Mouse (Mus musculus) cerebral cortex, adult 2 months (tissue): ENCODE measurements around the gene Ngdn.

ENCODE experiments used
- WGBS: fragments of 180-500 bp; shearing (Covaris S2); methylation state at CpG from one replicate; pipeline ENCODE4 v1.1.7; 2018; 5-methylcytosine and 5-hydroxymethylcytosine counted together

Ngdn gene

GRCm38 (mm10) chr14:55043694-55044093, 28.4 kb downstream of the Ngdn start:
- 100% methylated on average over 1 of the region's 2 CpGs for WGBS

DNA sequence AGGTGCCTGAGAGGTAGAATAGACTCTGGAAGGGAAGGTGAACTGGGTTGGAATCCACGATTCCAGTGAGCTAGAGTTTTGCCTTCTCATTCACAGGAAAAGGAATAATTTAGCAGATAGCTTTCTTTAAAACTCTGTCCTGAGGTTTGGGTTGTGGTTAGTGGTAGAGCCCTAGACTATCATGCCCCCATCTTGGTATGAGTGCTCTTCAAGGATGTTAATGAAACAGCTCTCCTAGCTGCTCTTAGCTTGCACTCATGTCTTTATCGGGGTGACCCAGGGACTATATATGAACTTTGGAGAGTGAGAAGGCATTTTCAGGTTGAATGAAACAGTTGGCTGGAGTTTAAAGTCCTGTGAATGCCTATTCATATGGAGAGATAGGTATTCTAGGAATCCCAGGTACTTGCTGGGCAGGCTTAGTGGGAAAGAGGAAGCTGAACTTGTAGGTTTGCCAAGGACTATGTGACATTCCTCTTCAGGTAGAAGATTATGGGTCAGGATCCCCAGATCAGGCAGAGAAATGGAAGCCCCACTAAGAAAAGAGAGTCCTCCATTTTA, 32.8 kb downstream of the Ngdn start:
- WGBS: 87% methylated on average over 2 of the region's 2 CpGs

DNA sequence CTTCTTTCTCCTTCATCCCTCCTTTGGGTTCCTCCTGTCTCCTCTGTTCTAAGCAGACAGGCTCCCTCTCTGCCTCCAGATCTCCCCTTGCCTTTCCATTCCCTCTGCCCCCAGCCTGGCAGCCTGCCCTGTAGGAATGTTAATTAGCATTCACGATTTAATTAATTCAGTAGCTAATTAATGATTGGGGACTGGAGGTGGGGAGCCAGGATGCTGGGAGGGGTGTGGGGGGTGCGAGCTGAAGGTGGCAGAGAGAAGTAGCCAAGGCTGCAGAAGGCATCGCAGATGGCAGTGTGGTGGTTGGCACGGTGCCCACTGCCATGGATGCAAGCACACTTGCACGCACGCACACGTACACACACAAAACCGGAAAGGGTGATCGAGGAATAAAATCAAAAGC, 37.2 kb downstream of the Ngdn start:
- WGBS: 25% methylated on average over 9 of the region's 9 CpGs

GRCm38 (mm10) chr14:55053050-55053449, 37.8 kb downstream of the Ngdn start:
- 16% methylated on average over 4 of the region's 4 CpGs for WGBS

GRCm38 (mm10) chr14:55053708-55054190, 38.5 kb downstream of the Ngdn start:
- 20% methylated on average over 17 of the region's 17 CpGs for WGBS

- 30% methylated on average over 10 of the region's 10 CpGs for WGBS
These were observed 39.0 kb downstream of the Ngdn start for GRCm38 (mm10) chr14:55054191-55054749.

- 22% methylated on average over 11 of the region's 11 CpGs for WGBS
These were observed 40.0 kb downstream of the Ngdn start for GRCm38 (mm10) chr14:55055167-55055834.

- WGBS: 97% methylated on average over 1 of the region's 1 CpGs
These were observed 43.8 kb downstream of the Ngdn start for GRCm38 (mm10) chr14:55059009-55059408.

DNA sequence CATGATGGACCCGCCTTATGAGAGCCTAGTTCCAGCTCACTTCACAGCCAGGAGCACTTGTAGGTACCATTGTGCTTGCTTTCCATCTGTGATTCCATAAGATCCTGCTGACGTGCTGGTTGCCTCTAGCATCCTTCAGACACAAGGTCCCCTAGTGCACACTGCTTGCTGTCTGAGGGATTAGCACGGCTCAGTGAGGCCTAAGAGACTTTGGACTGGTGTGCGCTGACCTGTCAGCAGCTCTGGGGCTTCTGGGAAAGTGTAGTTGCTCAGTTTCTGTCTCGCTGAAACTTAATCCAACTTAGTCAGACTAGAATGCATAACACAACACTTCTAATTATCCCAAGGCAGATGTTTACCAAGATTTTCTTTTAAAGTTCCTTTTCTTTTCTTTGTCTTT, 44.7 kb downstream of the Ngdn start:
- WGBS: 60% methylated on average over 5 of the region's 5 CpGs

GRCm38 (mm10) chr14:55061845-55062244, 46.6 kb downstream of the Ngdn start:
- WGBS: 50% methylated on average over 7 of the region's 7 CpGs

DNA sequence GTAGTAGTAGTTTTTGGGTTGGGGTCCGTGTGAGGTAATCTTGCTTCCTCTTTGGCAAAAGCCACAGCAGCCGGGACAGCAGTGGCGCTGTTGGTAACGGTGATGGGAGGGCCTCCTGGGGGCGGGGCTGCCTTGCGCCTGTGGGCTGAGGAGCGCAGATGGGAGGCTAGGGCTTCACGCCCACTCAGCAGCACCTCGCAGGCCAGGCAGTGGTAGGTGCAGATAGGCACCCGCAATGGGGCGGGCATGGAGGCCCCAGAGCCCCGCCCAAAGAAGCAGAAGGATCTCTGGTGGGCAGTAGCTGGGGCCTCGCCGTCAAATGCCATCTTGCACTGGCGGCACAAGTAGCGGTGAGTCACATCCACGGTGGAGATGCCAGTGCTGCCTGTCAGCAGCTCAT, 47.4 kb downstream of the Ngdn start:
- 18% methylated on average over 17 of the region's 17 CpGs for WGBS

DNA sequence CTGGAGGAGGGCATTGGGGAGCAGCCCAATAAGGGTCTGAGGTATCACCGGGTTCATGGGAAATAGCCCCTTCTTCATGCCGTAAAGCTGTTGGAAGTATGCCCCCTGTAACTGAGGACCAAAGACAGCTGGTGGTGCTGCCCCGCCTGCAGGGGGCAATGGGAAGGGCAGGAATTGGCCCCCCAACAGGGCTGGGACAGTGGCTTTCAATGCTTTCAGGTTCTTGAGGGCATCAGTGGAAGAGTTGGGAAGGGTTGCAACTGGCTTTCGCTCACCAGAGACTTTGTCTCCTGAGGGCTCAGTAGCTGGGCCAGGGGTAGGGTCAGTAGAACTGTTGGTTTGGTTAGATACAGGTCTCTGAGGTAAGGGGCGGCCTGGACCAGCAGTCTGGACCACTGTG, 47.9 kb downstream of the Ngdn start:
- WGBS: 84% methylated on average over 5 of the region's 5 CpGs

DNA sequence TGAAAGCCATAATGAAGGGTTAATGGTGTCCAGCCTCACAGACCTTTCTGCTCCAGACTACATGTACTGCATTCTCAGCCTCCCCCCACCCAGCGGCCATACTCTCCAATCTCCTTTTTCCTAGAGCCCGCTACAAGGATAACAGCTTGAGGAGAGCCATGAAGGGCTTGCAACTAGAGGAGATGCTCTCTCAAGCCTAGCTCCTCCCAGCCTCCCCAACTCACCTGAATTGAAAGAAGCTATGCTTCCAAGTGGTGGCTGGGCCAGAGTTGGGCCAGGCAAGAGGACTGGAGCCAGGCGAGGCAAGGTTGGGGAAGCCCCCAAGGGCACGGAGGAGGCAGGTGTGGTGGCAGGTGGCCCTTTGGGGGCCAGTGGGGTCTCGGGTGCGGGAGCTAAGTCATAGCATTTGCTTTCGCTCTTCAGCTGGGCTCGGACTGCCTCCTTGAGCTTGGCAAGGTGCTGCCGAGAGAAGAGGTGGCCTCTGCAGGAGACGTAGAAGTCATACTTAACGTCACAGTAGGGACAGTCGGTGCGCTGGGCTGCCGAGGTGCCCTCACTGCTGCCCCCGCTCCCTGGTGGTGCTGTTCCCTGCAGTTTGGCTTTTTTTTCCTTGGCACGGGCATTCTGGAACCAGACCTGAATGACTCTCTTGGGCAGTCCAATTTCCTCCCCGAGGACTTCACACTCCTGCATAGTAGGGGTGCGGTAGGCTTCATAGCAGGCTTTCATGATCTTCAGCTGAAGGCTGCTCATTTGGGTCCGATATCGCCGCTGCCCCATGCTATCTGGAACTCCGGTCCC, 48.5 kb downstream of the Ngdn start:
- WGBS: 69% methylated on average over 22 of the region's 22 CpGs

DNA sequence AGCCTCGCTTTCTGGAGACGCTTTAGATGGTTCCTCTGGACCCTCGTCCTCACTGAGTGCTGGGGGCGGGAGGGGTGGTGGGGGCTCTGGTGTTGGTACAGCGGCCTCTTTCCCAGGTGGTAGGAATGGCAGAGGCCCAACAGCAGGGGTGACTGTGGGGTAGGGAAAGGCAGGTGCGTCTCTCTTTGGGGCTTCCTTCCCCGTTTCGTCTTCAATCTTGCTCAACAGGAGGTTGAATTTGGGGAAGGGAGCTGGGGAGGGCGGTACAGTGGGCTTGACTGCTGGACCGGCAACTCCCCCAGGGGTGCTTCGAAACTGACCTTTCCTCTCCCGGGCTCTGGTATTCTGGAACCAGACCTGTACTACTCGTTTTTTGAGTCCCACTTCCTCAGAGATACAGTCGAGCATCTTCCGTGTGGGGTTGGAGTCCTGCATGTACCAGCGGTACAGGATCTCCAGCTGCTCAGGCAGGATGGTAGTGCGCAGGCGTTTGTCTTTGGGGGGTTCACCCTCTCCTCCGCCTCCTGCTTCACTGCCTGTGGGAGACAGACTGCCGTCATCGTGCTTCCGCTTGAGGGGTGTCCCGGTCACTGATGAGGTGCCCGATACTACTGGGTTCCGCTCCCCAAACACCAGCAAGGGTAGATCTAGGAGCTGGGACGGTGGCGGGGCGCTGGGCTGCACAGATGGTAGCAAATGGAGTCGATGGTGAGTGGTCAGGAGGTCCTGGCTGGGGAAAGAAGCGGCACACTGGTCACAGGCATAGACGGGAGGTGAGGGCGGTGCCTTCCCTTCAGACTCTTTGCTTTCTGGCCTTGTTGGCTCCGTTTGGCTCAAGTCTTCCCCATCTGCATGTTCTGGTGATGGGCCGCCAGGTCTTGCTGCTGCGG, 49.5 kb downstream of the Ngdn start:
- WGBS: 74% methylated on average over 35 of the region's 35 CpGs

DNA sequence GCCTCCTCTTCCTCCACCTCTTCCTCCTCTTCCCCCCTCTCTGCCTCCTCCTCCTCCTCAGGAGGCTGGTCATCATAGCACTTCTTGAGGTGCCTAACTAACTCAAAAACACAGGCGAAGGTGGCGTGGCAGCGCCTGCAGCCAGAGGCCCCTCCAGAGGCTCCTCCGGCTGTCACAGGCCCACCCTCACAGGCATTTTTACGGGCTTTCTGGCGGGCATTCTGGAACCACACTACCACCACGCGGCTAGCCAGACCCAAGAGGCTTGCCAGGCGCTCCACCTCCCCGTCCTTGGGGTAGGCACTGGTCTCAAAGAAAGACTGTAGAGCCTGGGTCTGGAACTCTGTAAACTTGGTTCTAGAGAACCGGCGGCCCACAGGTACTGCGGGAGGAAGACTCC, 50.1 kb downstream of the Ngdn start:
- 72% methylated on average over 13 of the region's 13 CpGs for WGBS

DNA sequence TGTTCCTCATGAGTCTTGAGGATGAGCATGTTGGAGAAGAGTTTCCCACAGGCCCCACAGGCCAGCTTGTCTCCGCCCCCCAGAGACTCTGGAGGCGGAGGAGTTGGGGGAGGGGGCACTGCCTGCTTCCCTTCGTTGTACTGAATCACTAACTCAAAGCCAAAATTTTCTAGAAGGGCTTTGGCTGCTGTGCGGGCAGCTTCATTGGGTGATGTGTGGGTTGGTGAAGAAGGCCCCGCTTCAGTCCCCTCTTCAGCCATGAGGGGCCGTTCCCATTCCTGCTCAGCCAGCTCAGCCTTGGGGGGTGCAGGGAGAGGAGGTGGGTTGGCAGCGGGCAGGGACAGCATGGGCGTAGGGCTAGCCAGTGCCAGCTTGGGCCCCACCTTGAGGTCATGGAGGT, 50.8 kb downstream of the Ngdn start:
- WGBS: 54% methylated on average over 8 of the region's 8 CpGs

- WGBS: 36% methylated on average over 19 of the region's 19 CpGs
These were observed 56.5 kb downstream of the Ngdn start for GRCm38 (mm10) chr14:55071756-55072155.
